Mouse (Mus musculus) layer of hippocampus, adult 8-10 months (tissue): ENCODE results near the gene Snx29. TPM values are rescaled to one million over a fixed set of nuclear protein-coding genes. Genes with fewer than 3 reads are reported as not detected.

Experiments
- DNase-seq, 2 experiments: peaks; one replicate each; pipeline ENCODE4 v3.0.0; 2022; ENCODE audit warnings: low spot score in 2 of 2
- total RNA-seq, 4 experiments: library from RNA; stranded (reverse); gene quantifications; 2 replicates each; pipeline ENCODE4 v1.2.4; 2022

Snx29 gene
- total RNA-seq, 4 experiments from 2014 or later = 23.8 to 32.9 (median 29.4) TPM

- no peak for DNase-seq
Measured at GRCm38 (mm10) chr16:11630489-11630888, 307.8 kb downstream of the Snx29 start.

GRCm38 (mm10) chr16:11632205-11632747 lies 309.6 kb downstream of the Snx29 start:
- no peak for DNase-seq

- DNase-seq = no peak
Measured at GRCm38 (mm10) chr16:11636196-11636733, 313.6 kb downstream of the Snx29 start.

DNA sequence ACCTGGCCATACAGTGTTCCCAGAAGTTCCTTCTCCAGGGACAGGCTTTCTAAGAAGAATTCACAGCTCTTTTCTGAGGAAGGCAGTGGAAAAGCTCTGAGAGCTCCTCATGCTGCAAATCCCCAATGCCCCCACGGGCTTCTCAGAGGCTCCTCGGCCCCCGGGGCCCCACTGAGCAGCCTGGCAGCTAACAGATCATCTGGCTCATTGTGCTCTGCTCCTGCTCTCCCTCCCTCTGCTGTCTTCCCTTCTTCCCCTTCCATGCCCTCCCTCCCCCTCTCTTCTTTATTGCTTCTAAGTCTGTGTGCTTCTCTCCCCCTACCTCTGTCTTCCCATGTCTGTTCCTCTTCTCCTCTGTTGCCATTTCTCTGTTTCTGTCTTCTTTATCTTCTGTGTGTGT lies 314.2 kb downstream of the Snx29 start:
- DNase-seq = no peak

GRCm38 (mm10) chr16:11637794-11638193 lies 315.1 kb downstream of the Snx29 start:
- no peak for DNase-seq

DNA sequence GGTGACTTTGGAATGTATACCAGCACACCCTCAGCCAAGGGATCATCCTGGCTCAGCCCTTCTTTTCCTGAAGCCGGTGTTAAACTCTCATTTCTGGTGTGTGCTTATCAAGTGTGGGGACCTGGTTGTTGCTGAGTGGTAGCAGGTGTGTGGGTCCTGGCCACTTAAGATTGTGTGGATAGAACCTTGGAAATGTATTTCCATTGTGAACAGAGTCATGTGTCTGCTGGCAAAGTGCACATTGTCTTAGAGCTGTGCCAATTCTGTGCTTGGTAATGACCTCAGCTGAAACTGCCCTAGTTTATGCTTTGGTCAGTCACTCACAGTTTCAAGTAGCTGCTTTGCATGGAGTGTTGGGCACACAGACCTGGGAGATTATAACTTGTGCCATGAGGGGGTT lies 316.0 kb downstream of the Snx29 start:
- no peak for DNase-seq

DNA sequence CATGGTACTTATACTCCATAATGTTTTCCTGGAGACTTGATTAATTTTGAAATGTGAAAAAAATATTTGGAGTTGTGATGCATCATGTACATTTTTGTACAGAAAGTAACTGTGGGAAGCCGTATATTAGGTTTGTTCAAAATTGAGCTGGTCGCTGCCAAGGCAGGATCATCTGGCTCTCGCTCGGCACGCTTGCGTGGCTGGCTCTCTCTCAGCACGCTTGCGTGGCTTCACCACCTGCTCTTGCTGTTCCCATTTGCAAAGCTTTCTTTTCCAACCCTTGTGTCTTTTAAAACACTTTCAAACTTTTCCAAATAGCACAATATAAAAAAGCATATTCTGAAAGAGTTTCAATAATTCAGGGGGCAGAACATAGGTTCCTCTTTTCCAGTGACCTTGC lies 317.2 kb downstream of the Snx29 start:
- peak in 1 of 2 experiments; percentile 65 for DNase-seq

- no peak for DNase-seq
Measured at GRCm38 (mm10) chr16:11643603-11644002, 320.9 kb downstream of the Snx29 start.

DNA sequence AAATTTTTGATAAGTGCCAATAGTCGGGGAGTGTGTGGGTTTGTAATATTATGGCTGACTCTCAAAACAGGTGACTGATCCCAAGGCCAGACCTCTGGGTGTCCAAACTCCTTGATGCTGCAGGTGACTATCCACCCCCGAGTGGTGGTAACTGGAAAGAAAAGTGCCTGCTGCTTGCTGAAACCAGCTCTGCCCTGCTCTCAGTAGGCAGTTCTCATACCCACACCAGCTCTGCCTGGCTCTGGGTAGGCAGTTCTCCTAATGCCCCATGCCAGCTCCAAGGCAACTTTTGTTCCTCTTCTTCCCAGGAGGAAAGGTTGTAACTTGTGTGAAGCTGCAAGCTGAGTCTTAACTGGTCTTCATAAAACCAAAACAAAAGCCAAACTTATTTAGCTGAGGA lies 321.7 kb downstream of the Snx29 start:
- no peak for DNase-seq

GRCm38 (mm10) chr16:11645668-11646067 lies 323.0 kb downstream of the Snx29 start:
- DNase-seq = no peak

DNA sequence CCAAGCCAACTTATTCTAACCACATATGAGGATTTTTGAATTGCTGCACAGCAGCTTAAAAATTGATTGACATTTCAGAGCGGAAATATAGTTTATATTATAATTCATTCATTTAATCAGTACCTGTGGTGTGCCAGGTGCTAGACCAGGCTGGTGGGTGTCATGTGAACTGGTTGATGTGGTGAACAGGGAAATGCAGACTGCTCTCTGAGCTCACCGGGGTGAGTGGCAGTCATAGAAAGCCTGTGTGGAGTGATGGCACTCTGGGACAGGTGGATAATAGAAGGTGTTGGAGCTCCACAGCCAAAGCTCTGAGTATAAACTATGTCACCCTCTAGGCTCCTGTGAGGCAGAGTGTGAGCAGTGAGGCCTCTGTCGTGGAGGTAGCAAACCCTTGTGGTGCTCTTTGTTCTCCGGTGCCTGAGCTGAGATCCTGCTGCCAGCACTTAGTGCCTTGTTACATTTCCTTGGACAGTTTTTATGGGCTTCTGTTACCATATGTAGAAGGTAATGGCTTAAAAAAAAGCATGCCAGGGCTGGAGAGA lies 324.1 kb downstream of the Snx29 start:
- no peak for DNase-seq

- no peak for DNase-seq
Measured at GRCm38 (mm10) chr16:11648169-11648688, 325.5 kb downstream of the Snx29 start.

- DNase-seq = no peak
Measured at GRCm38 (mm10) chr16:11652686-11653366, 330.1 kb downstream of the Snx29 start.

GRCm38 (mm10) chr16:11655893-11656292 lies 333.2 kb downstream of the Snx29 start:
- DNase-seq = no peak

DNA sequence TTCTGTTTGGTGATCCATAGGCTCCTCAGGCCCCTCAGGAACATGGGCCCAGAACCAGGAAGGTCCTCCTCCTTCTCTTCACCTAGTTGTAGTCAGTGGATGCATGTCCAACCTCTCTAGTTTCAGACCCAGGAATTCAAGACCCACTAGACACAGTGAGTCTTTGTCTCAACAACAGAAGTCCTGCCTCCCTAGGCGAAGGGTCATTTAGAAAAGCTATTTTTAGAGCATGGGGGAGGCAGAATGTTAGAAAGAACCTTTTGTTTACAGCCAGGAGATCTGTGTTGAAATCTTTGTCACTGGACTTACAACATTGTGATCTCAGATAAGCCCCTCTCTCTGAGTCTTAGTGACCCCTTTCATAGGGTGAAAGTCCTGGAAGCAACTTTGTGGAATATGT lies 334.4 kb downstream of the Snx29 start:
- DNase-seq = no peak

DNA sequence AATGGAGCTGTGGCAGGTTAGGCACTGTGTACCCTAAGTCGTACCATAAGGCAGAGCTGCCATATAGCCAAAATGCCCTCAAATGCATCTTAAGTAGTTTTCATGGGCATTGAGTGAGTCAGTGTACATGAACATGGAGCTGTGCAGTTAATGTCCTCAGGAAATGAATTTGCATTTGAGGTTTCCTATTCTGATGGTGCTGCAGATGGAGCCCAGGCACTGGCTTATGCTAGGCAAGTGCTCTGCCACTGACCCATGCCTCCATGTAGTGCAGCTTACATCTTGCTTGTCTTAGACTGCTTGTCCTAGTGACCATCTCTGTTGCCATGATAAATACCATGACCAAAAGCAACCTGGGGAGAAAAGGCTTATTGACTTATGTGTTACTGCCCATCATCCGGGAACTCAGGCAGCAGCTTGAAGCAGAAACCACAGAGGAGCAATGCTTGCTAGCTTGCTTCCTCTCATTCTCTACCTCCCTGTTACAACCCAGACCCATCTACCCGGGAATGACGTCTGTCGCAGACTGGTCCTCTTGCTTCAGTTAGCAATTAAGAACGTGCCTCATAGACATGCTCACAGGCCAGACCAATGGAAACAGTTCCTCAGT lies 336.5 kb downstream of the Snx29 start:
- no peak for DNase-seq

- DNase-seq = no peak
Measured at GRCm38 (mm10) chr16:11664896-11665705, 342.4 kb downstream of the Snx29 start.

GRCm38 (mm10) chr16:11665869-11666268 lies 343.2 kb downstream of the Snx29 start:
- DNase-seq = no peak

GRCm38 (mm10) chr16:11668375-11668774 lies 345.7 kb downstream of the Snx29 start:
- no peak for DNase-seq

GRCm38 (mm10) chr16:11668878-11669277 lies 346.2 kb downstream of the Snx29 start:
- DNase-seq = no peak

DNA sequence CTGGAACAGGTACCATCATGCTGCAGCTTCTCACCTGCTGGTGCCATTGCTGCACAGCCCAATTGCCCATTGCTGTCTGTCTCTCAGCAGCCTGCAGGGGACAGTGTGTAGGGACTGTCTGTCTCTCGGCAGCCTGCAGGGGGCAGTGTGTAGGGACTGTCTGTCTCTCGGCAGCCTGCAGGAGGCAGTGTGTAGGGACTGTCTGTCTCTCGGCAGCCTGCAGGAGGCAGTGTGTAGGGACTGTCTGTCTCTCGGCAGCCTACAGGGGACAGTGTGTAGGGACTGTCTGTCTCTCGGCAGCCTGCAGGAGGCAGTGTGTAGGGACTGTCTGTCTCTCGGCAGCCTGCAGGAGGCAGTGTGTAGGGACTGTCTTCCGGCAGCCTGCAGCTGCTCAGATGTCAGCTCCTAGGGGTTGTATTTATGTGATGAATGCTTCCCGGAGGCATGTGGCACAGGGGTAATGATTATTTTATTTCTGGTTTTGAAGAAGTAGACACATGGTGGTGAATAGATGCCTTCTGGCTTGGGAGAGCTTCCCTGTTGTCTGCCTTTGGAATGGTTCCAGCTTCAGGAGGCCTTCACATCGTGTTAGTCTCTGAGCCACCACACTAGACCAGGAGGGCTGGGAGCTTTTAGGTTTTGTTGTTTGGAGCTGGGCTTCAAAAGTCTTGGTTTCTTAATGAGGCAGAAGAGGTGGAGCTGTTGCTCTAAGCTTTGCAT lies 347.7 kb downstream of the Snx29 start:
- DNase-seq = peak; percentile 37 to 40
